Mouse (Mus musculus): ENCODE results near the gene Cbln1. TPM values are rescaled to one million over a fixed set of nuclear protein-coding genes. Genes with fewer than 3 reads are reported as not detected.

Cbln1 gene
- 7.0 and 7.9 TPM in 2 replicates for polyA plus RNA-seq (2015; fragmentation: Nextera tagmentation; extraction: Ambion mirVana)

DNA sequence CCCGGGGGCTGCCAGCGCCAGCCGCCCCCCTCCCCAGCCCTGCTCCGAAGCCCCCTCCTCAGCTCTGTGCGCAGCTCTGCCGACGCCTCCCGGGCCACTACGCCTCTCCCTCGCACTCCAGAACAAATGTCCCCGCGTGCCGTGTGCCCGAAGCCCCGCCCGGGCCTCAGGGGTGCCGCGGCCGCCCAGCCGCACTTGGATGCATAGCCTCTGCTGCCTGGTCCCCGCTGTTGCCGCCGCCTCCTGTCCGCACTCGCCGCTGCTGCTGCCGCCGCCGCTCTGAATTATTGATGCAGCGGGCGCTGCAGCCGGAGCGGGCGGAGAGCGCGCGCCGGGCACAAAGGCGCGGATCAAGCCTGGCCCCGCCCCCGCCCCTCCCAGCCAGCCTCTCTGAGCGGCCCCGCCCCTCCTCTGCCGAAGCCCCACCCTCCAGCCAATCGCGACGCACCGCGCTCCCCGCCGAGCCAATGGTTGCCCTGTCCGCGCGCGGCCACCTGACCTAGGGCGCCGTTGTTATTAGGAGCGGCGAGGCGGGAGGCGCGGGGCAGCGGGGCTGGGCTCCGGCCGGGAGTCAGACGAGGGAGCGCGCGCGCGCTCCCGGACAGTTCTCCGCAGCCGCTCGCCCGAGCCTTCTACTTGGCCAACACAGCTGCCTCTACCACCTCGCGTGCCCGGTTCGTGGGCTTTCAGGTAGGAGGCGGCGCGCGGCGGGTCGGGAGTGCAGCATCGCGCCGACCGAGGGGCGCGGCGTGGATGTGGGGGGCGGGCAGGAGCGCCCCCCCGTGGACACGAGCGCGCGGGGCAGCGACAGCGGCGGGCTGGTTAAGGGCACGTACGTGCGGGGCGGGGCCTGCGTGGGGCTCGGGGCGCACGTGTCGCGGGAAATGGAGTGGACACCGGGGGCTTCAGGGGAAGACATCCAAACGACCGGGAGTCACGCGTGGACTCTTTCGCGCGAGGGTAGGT lies at the start of gene Cbln1:
TSS of gene Cbln1 (minus strand) at position 339 of the 966 bp plus-strand sequence.
- peak within 1 kb of the TSS; percentile 63 for H3K27ac ChIP-seq

DNA sequence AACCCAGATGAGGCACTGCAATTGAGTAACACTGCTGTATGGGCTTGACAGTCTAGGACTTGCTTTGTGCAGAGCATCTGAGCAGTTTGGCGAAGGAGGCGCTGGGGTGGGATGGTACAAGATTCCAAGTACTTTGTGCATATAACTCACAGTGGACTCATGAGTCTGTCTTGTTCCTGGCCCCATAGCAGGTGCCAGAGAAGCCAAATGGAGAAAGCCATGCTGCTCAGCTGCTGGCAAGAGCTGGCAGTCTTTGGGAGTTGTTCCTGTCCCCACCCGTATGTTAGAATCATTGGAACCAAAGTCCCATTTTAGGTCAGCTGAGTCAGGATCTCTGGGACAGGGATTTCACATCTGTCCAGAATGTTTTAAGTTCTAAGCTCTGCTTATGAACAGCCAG lies 44.7 kb upstream of the Cbln1 start:
- Histone ChIP-seq H3K9ac (no peak overlapping the region), H3K9me3 (replicated peaks) (no peaks in the 10 kb centered on the region), H3K4me1 (no peaks in the 10 kb centered on the region), H3K4me2 (no peak overlapping the region), H3K27ac (no peak overlapping the region), H3K27me3 (no peaks in the 10 kb centered on the region), H3K4me3 (no peak overlapping the region), H3K36me3 (ENCODE audit: poor library complexity, severe bottlenecking) (no peaks in the 10 kb centered on the region)
- no peak for ATAC-seq
- WGBS, result 98% methylated on average over 3 of the region's 3 CpGs

More for the DNA sequence above, at the start of gene Cbln1:
- H3K4me2 ChIP-seq, result peak within 1 kb of the TSS; percentile 95
- peaks cover 73% of the 10 kb centered on the region for H3K27me3 ChIP-seq
- peak; percentile 95 for ATAC-seq
- H3K36me3 ChIP-seq (ENCODE audit: poor library complexity, severe bottlenecking), result no peaks in the 10 kb centered on the region
- peaks cover 45% of the 10 kb centered on the region for H3K4me1 ChIP-seq
- no peaks in the 10 kb centered on the region for H3K9me3 ChIP-seq (replicated peaks)
- peak within 1 kb of the TSS; percentile 58 for H3K4me3 ChIP-seq
- under 1% methylated on average over 93 of the region's 122 CpGs for WGBS
- H3K9ac ChIP-seq, result peak within 1 kb of the TSS; percentile 78

DNA sequence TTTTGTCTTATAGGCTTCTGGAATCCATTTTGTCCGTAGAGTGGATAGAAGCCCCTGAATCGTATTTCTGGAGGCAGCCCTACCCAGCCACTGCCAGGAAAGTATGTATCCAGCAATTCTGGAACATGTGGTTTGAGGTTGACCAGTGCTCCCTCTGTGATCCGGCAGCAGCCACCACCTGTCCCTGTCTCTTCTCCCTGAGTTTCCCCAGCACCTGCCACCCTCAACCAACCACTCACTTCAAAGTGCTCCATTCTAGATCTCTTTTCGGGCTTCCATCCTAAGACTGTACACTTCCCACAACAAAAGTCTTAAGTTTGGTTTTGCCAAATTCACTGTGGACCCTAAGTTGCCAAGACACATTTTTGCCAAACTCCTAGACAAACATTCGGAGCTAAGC lies 41.4 kb upstream of the Cbln1 start:
- H3K4me2 ChIP-seq, result no peak overlapping the region
- no peak for ATAC-seq
- H3K27me3 ChIP-seq, result no peaks in the 10 kb centered on the region
- no peak overlapping the region for H3K4me3 ChIP-seq
- H3K9ac ChIP-seq, result no peak overlapping the region
- H3K4me1 ChIP-seq, result no peaks in the 10 kb centered on the region
- no peaks in the 10 kb centered on the region for H3K36me3 ChIP-seq (ENCODE audit: poor library complexity, severe bottlenecking)
- WGBS, result 90% methylated on average over 5 of the region's 5 CpGs
- H3K9me3 ChIP-seq (replicated peaks), result no peaks in the 10 kb centered on the region
- no peak overlapping the region for H3K27ac ChIP-seq

DNA sequence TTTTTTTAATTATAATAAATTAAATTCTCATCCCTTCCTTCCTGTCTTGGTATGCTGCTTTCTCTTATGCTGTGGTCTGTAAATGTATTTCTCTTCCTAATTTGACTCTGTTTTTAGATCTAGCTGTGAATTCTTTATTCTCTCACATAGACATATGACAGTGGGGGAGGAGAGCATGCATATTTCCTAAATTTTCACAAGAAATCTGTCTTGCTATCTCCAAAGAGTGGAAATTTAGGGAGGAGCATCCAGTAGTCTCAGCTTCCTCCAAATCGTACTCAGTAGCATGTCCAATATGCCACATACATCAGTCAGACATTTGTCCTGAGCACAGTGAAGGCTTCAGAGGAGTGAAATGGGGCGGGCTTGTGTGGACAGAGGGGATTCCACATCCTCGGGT lies 40.9 kb upstream of the Cbln1 start:
- Histone ChIP-seq H3K4me1 (no peaks in the 10 kb centered on the region), H3K27me3 (no peaks in the 10 kb centered on the region), H3K27ac (no peak overlapping the region), H3K4me2 (no peak overlapping the region), H3K9ac (no peak overlapping the region), H3K9me3 (replicated peaks) (no peaks in the 10 kb centered on the region), H3K4me3 (no peak overlapping the region), H3K36me3 (ENCODE audit: poor library complexity, severe bottlenecking) (no peaks in the 10 kb centered on the region)
- ATAC-seq, result no peak
- WGBS, result 88% methylated on average over 3 of the region's 3 CpGs

DNA sequence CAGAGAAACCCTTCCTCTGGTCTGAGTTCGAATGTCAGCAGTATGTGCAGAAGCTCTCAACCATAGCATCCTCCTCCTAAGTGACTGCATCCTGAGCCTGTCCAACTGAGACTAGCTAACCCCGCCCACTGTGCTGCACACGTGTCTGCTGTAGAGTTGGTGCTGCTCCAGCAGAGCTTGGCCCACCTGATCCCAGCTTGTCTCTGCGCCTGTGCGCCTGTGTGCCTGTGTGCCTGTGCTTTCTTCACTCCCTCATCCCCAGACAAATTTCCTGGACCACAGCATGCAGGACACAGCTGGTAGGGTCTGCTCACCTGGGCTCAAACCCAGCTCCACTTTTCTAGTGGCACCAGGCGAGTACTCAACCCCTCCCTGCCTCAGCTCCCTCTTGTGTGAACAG lies 40.2 kb upstream of the Cbln1 start:
- no peak overlapping the region for H3K4me2 ChIP-seq
- 89% methylated on average over 6 of the region's 6 CpGs for WGBS
- no peaks in the 10 kb centered on the region for H3K36me3 ChIP-seq (ENCODE audit: poor library complexity, severe bottlenecking)
- H3K27ac ChIP-seq, result no peak overlapping the region
- H3K27me3 ChIP-seq, result no peaks in the 10 kb centered on the region
- H3K4me1 ChIP-seq, result no peaks in the 10 kb centered on the region
- no peak for ATAC-seq
- H3K9me3 ChIP-seq (replicated peaks), result no peaks in the 10 kb centered on the region
- H3K9ac ChIP-seq, result no peak overlapping the region
- no peak overlapping the region for H3K4me3 ChIP-seq

DNA sequence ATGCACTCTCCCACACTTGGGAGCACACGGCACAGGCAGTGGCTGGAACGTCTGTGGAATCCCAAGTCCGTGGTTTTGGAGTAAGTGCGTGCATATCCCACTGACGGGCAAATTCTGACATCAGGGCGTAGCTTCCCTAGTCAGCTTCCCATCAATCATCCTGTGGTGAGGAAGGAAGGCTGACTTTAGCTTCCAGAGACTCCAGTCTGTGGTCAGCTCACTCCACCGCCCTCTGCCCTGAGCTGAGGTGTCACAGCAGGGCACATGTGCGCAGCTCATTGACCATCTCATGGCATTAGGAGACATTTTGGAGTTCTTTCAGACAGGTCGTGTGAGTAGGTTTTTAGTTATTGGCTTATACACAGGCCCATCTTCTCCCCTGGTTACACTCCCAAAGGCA lies 34.6 kb upstream of the Cbln1 start:
- no peaks in the 10 kb centered on the region for H3K27me3 ChIP-seq
- WGBS, result 85% methylated on average over 9 of the region's 9 CpGs
- no peaks in the 10 kb centered on the region for H3K9me3 ChIP-seq (replicated peaks)
- H3K27ac ChIP-seq, result no peak overlapping the region
- no peak overlapping the region for H3K9ac ChIP-seq
- no peak overlapping the region for H3K4me3 ChIP-seq
- H3K4me1 ChIP-seq, result no peaks in the 10 kb centered on the region
- no peak for ATAC-seq
- no peaks in the 10 kb centered on the region for H3K36me3 ChIP-seq (ENCODE audit: poor library complexity, severe bottlenecking)
- H3K4me2 ChIP-seq, result no peak overlapping the region

DNA sequence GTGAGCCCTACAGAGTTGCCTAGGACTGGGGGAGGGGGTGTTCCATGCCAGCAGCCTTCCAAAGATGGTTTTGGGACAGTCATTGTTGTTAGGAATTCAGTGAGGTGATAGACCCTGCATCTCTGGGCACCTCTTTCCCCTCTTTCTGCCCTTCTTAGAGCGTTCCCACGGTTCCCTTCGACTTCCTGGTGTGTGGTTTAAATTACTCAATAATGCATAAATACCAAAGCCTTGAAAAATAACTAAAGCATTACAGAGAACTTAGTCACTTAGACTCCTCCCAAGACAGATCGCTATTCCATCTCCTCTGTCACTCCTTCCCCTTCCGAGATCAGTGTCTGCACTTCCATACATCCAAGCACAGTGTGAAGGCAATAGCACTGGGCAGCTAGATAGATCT lies 32.0 kb upstream of the Cbln1 start:
- no peaks in the 10 kb centered on the region for H3K9me3 ChIP-seq (replicated peaks)

DNA sequence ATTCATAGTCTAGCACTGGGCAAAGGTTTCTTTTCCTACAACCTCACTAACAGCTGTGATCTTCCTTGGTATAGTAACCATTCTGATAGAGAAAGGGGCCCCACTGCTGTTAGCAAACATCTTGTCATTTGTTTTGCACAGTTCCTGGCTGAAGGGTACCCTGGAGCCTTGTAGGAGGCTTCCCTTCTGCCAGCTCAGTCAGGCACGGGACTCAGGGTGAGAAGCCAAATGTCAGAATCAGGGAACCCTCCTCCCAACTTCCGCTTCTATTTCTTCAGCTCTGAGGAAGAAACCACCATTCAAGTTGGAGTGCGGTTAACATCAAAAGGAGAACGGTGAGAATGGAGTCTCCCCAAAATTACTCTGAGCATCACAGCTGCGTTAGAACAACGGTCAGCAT lies 30.3 kb upstream of the Cbln1 start:
- no peaks in the 10 kb centered on the region for H3K4me1 ChIP-seq
- no peaks in the 10 kb centered on the region for H3K36me3 ChIP-seq (ENCODE audit: poor library complexity, severe bottlenecking)
- no peak for ATAC-seq
- H3K27me3 ChIP-seq, result no peaks in the 10 kb centered on the region
- H3K27ac ChIP-seq, result no peak overlapping the region
- no peaks in the 10 kb centered on the region for H3K9me3 ChIP-seq (replicated peaks)
- WGBS, result 77% methylated on average over 6 of the region's 6 CpGs
- H3K9ac ChIP-seq, result no peak overlapping the region
- no peak overlapping the region for H3K4me2 ChIP-seq
- H3K4me3 ChIP-seq, result no peak overlapping the region

More for the DNA sequence above, 32.0 kb upstream of the Cbln1 start:
- no peaks in the 10 kb centered on the region for H3K27me3 ChIP-seq
- no peak overlapping the region for H3K27ac ChIP-seq
- 75% methylated on average over 5 of the region's 5 CpGs for WGBS
- no peak overlapping the region for H3K9ac ChIP-seq
- H3K4me2 ChIP-seq, result no peak overlapping the region
- ATAC-seq, result no peak
- no peaks in the 10 kb centered on the region for H3K4me1 ChIP-seq
- no peak overlapping the region for H3K4me3 ChIP-seq
- no peaks in the 10 kb centered on the region for H3K36me3 ChIP-seq (ENCODE audit: poor library complexity, severe bottlenecking)

DNA sequence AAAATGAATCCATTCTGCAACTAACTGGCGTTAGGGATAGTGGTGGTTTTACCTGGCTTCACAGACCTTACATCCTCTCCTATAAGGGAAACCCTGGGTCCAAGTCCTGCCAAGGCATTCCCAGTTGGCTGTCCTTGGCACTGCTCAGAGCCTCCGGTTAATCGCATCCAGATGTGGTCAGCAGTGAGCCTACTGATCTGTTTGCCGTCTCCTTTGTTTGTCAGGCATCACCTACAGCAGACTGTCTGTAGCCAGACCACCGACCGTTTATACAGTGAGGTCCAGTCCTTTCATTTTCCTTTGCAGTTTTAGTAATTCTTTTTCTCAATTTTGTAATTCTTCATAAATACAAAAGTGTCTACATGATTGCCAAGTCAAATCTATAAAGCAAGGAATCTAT lies 25.2 kb upstream of the Cbln1 start:
- no peaks in the 10 kb centered on the region for H3K9me3 ChIP-seq (replicated peaks)
- H3K27me3 ChIP-seq, result no peaks in the 10 kb centered on the region
- ATAC-seq, result no peak
- no peak overlapping the region for H3K9ac ChIP-seq
- 85% methylated on average over 6 of the region's 6 CpGs for WGBS
- no peaks in the 10 kb centered on the region for H3K4me1 ChIP-seq
- no peaks in the 10 kb centered on the region for H3K36me3 ChIP-seq (ENCODE audit: poor library complexity, severe bottlenecking)
- H3K4me3 ChIP-seq, result no peak overlapping the region
- H3K27ac ChIP-seq, result no peak overlapping the region
- no peak overlapping the region for H3K4me2 ChIP-seq

DNA sequence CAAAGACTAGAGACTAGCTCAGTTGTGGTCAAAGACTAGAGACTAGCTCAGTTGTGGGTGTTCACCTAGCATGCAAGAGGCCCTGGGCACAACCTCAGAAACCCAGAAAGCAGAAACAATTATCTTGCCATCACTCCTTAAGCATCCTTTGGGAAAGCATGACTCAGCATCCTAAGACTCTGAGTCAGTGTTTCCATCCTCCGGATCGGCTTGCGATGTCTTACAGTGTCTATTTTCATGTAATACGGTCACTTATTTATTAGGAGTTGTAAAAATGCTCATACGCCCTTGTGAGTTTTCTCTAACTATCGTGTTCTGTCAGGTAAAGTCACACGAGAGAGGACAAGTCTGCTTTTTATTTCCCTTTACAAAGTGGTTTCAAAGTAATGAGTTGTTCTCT lies 24.1 kb upstream of the Cbln1 start:
- no peak for ATAC-seq
- H3K9ac ChIP-seq, result no peak overlapping the region
- no peaks in the 10 kb centered on the region for H3K27me3 ChIP-seq
- no peak overlapping the region for H3K4me2 ChIP-seq
- H3K4me3 ChIP-seq, result no peak overlapping the region
- no peaks in the 10 kb centered on the region for H3K4me1 ChIP-seq
- 93% methylated on average over 7 of the region's 7 CpGs for WGBS
- H3K9me3 ChIP-seq (replicated peaks), result no peaks in the 10 kb centered on the region
- H3K27ac ChIP-seq, result no peak overlapping the region
- no peaks in the 10 kb centered on the region for H3K36me3 ChIP-seq (ENCODE audit: poor library complexity, severe bottlenecking)

DNA sequence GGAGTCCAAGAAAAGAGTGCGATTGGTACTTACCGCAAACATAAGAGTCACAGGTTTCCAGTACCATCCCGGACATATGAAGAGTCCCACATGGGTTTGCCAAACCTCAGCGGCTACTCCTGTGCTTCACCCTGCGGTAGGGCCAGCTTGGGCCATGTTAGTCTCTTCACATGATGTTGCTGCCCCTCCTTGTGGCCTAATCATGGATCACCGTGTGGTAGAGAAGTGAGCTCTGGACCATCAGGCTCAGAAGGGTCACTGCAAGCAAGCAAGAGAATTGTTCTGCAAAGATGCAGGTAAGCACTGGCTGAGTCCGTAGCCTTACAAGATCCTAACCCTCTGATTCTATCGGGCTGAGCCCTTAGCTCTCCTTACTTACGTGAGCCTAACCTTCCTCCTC lies 22.5 kb upstream of the Cbln1 start:
- Histone ChIP-seq H3K36me3 (ENCODE audit: poor library complexity, severe bottlenecking) (no peaks in the 10 kb centered on the region), H3K9ac (no peak overlapping the region), H3K9me3 (replicated peaks) (no peaks in the 10 kb centered on the region), H3K4me3 (no peak overlapping the region), H3K27ac (no peak overlapping the region), H3K27me3 (no peaks in the 10 kb centered on the region), H3K4me1 (peaks cover 2% of the 10 kb centered on the region; the same call in 1 of the 2 replicates), H3K4me2 (no peak overlapping the region)
- no peak for ATAC-seq
- WGBS, result 96% methylated on average over 9 of the region's 9 CpGs

DNA sequence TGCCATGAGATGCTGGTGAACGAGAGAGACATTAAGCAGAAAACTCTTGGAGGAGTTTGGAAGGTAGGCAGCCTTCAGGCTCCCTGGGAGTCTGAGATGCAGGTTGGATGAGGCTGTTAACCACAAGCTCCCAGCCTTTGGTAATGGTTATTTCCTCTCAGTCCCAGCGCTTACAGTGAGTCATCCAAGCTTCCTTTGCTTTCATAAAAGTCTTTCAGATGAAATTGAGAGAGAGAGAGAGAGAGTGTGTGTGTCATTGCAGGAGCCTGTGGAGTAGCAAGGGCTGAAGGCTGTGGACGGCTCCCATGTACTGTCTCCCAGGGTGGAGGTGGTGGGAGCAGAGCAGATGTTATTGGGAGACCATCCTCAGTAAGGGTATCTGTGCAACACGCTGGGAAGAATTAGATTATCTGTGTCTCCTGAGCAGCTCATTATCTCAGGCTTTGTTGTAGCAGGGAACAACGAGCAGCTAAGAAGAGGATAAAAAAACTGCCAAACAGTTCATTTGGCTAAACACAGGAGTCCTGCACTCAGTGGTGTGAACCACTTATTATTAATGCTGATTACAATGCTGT lies 17.5 kb upstream of the Cbln1 start:
- no peak for ATAC-seq
- H3K9ac ChIP-seq, result no peak overlapping the region
- H3K4me3 ChIP-seq, result no peak overlapping the region
- no peak overlapping the region for H3K27ac ChIP-seq
- H3K9me3 ChIP-seq (replicated peaks), result no peaks in the 10 kb centered on the region
- peaks cover 5% of the 10 kb centered on the region; the same call in 1 of the 2 replicates for H3K4me1 ChIP-seq
- H3K27me3 ChIP-seq, result no peaks in the 10 kb centered on the region
- 47% methylated on average over 5 of the region's 5 CpGs for WGBS
- H3K4me2 ChIP-seq, result no peak overlapping the region
- no peaks in the 10 kb centered on the region for H3K36me3 ChIP-seq (ENCODE audit: poor library complexity, severe bottlenecking)
